Mouse (Mus musculus): ENCODE results near the gene Gins2.
A peak's percentile ranks its signal among the peaks of the same experiment; 100 is the strongest.

The Gins2 gene

DNA sequence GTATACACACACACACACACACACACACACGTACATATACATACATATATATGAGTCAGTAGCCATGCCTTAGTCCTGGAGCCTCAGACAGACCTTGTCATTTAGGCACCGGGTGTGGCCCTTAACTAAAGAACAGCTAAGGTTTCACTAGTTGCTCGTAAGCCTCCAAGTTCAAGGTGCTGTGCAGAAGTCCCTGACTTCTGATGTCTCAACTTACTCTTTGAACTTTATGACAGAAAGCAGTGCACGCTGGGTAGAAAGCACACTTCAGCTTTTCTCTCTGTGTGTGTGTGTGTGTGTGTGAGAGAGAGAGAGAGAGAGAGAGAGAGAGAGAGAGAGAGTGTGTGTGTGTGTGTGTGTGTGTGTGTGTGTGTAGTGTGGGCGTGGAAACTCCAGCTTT, 44.9 kb downstream of the Gins2 start:
- peak; percentile 69 for DNase-seq (ENCODE audit: low read depth)

DNA sequence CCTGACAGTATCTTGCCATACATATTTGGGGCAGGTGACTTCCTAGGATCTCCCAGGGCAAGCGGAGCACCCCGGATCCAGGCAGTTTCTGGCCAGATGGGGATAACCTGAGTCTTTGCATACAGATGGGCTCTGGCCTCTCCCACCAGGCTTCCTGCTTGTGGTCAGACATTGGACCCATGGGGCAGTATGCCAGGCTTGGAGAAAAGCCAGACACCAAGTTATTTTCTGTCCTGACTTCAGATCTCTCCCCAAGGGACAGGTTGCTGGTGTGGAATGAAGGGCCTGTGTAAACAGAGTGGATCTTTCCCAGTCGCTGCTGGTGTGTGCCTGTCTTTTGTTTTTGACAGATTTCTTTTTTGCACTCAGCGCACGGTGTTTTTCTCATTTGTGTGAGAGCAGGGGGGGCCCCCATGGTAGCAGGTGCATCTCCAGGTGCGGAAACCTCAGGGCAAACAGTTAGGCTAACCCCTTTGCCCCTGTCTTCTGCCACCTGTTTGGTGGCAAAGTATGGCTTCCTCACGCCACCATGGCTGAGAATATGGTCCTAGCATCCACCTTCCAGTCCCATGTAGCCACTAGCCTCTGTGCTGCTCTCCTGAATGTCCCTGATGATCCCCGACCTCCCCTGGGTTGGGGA, 45.6 kb downstream of the Gins2 start:
- DNase-seq (ENCODE audit: low read depth), result peak; percentile 57

- peak; percentile 22 for DNase-seq (ENCODE audit: low read depth)
Measured at GRCm38 (mm10) chr8:120542995-120543394, 46.1 kb downstream of the Gins2 start.

DNA sequence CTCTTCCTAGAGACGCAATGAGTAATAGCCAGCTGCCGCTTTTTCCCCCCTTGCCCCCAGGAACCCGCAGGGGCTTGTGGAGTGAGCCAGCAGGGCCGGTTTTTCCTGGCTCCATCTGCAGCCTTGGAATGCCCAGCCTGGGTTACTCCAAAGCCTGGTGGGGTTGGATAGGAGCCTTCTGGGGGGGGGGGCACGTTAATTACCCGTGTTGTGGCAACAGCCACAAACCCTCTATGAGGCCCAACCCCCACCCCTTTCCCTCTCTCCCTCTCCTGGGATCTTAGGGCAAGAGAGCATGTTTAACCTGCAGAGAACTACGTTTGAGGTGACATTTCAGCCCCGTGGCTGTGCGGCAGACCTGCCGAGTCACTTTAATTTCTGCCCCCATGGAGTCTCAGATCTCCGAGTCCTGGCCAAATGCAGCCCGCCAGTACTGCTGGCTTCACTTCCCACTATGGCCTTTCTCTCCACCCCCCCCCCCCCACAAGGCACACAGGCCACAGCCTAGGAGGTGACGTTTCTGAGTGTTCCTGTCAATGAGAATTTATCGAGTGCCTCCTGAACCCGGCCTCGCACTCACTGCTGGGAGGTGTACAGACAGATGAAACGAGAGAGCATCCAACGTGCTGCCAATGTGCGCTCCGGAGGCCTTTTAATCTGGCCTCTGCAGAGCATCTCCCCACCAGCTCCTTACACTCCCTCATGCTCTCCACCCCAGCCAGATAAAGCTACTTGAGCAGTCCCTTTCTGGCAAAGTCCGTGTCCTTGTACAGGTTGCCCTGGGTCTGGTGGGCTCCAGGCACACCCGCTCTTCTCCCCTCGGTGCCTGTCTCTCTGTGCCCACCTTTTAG, 49.1 kb downstream of the Gins2 start:
- peak; percentile 29 for DNase-seq (ENCODE audit: low read depth)

DNA sequence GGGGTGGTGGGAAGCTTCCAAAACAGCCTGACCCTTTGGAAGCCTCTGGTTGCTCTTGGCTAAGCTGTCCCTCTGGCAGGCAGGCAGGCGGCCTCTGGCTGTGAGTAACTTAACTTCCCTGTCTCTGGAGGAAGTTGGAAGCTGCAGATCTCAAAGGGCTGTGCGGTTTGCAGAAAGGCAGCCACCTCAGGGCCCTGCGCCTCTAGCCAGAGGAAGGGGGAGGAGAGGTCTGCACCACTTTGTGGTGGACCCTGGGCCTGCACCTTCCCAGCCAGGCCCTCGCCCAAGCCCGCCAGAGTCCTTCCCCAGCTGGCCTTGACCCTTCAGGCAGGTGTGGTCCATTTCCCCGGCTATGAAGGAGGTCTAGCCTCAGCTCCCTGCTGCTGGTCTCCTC, 49.7 kb downstream of the Gins2 start:
- DNase-seq (ENCODE audit: low read depth), result peak; percentile 47

GRCm38 (mm10) chr8:120538397-120539240, 50.5 kb downstream of the Gins2 start:
- peak; percentile 92 for DNase-seq (ENCODE audit: low read depth)

GRCm38 (mm10) chr8:120537818-120538396, 51.2 kb downstream of the Gins2 start:
- no peak for DNase-seq (ENCODE audit: low read depth)

DNA sequence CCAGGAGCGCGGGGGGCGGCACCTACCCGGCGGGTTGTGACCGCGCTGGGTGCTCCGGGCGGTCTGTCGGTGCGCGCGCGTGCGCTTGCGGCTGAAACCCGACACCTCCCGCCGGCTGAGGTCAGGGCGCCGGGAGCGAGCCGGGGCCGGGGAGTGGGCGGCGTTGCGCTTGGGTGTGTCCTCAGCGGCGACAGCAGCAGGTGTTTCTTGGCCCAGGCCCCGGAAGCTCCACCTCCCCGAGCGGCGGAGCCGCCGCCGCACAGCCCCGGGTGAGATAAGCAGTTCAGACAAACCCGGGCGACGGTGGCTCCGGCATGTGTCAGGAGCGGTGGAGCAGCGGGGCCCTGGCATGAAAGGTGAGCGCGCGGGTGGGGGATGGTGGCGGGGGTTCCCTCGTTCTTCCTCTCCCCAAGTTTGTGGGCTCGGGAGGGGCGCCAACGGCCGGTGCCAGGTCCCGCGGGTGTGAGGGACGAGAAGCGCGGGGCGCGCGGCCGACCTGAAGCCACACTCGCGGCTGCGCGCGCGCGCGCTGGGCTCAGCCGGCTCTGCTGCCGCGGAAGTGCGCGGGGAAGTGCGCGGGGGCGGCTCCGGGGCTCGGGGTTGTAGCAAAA, 51.8 kb downstream of the Gins2 start:
- peak; percentile 91 for DNase-seq (ENCODE audit: low read depth)

DNA sequence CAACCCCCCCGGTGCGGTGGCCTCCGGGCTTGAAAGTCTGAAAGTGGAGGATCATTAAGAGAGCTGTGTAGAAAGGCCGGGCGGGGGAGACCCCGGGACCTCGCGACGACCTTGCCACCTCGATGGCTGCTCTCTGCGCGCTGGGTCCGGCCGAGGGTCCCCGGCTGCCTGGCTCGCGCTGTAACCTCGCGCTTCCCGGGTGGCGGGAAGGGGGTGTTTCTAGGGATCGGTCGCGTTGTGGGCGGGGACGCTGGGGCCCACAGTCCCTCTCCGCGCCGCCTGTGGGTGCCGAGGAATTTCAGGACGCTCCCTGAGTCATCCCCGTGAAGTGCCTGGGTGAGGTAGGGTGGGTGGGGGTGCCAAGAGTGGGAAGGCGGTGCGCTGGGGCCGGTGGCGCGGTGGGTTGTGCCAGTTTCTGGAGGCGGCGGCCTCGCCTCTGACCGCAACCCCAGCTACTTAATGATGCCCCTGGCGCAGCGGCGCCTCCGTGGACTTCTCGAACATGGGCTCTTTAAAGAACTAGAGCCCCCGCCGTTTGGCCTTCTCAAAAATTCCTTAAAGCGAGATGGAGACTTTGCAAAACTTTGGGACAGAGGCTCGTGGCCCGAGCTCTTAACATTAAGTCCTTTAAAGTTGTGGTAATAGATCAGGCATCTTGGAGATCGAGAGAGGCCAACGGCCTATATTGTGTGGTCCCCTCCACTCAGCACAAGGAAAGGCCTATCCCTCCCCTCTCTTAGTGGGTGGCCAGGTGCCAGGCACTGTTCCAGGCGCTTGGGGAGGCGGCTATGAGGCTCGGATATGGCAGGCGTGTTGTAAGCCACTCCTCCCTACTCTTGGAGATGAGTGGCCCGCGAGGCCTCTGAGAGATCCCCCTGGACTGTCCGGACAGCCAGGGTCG, 52.5 kb downstream of the Gins2 start:
- DNase-seq (ENCODE audit: low read depth), result no peak

DNA sequence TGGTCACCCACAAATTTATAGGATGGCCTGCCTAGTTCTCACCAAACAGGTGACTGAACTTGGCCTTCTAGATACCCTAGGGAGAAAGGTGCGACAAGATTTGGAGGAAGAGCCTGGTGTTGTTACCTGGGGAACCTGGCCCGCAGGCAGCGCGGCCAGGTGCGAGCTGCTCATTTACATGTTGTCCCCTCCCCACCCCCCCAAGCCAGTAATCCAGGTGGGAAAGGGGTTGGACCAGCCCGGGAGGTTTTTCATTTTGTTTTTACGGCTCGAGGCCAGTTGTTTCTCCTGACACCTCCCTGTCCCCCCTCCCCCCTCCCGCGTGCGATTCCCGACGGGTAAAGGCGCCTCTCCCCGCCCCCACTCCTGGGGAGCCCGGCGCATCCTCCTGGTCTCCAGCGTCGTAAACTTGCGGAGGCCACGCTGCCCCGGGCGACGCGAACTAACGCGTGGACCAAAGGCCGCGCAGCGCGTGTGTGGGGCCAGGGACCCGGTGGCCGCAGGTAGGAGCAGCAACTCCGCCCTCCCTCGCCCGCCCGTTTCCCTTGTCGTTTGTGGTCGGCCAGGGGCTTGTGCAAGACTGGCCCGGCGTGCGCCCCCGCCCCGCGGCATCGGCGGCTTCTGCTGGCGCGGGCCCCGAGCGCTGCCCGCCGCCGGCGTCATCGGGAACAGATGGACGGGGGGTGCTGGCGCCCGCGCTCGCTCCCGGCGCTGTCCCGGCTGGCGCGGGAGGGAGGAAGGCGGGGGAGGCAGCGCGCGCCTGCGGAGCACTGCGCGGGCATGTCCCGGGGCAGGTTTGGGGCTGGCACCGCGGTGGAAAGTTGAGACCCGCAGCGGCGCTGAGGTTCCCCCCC, 53.4 kb downstream of the Gins2 start:
- peak; percentile 61 for DNase-seq (ENCODE audit: low read depth)

DNA sequence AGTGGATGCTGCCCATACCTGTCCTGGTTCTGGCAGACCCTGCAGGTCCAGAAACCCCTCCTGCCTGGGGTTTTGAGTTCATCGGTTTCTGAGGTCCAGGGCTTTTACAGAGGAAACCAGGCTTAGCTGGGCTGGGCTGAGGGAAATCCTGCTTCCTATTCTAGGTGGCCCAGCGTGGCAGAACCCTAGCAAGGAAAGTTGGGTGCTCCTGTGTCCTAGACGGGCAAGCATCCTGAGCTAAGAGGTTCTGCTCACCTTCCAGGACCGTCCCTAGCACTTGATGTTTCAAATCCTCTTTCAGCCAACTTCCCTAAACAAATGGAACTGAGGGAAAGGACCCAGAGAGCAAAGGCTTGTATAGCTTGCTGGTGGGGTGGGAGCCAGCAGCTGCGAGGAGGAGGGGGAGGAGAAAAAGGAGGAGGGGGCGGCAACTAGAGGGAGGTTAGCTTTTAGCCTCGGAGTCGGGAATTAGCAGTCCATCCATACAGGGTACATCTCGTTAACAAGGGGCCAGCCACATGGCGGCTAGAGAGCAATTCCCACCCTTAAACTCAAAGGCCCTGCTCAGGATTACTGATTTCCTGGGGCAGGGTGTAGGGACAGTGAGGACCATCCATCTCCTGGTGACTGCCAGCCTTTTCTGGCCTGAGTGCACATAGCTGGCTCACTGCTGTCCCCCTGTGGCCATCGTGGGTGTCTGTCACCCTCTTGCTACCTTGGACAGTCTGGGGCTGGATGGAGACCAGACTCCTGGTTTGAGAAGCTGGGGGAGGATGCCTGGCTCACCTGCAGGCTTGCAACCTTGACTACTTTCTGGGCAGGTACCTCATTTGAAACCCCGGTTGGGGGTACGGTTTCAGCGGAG, 54.4 kb downstream of the Gins2 start:
- DNase-seq (ENCODE audit: low read depth), result peak; percentile 85

- peak; percentile 27 for DNase-seq (ENCODE audit: low read depth)
Measured at GRCm38 (mm10) chr8:120534080-120534479, 55.0 kb downstream of the Gins2 start.

DNA sequence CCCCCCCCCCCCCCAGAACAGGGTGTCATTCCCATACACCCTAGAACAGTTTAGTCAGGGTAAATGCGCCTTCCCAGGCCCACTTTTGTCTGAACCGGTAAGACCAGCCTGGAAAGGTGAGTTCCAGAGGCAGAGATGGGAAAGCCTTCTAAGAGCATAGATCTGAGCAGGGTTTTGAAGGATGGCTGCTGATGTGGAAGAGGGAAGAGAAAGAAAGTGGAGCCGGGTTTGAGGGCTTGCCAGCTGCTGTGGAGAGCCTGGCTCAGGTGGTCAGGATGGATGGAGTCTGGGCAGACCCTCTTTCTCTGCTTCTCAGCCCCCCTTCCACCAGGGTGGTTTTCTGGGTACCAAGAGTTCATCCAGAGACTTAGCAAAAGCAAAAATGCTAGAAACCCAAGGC, 55.7 kb downstream of the Gins2 start:
- DNase-seq (ENCODE audit: low read depth), result no peak

DNA sequence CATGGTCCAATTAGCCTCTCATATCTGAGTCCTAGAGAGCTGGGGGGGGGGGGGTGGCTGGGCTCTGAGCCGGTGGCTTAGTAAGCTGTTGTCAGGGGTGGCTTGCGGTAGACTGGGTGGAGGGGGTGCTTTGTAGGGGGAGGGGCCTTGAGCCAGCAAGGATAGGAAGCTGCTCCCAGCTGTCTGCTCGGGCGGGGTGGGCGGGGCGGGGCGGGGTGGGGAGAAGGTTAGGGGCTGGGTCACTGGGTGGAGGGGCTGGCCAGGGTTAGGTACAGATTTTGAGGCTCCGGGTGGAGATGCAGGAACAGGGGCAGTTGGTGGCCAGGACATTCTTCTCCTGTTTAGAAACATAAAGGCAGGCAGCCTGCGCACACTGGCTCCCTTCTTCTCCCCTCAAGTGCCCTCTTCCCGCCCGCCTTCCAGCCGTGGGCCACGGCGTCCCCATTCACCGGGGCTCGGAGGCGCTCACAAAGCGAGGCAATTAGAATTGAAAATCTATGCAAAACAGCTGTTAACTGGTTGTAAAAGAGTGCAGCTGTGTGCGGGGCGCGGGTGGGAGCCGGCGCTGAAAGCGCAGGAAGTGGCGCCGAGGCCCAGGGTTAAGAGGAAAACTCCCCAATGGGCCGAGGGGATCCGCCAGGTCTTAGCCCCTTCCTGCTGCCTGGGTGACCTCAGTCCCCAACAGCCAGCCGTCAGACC, 56.4 kb downstream of the Gins2 start:
- DNase-seq (ENCODE audit: low read depth), result peak; percentile 43

DNA sequence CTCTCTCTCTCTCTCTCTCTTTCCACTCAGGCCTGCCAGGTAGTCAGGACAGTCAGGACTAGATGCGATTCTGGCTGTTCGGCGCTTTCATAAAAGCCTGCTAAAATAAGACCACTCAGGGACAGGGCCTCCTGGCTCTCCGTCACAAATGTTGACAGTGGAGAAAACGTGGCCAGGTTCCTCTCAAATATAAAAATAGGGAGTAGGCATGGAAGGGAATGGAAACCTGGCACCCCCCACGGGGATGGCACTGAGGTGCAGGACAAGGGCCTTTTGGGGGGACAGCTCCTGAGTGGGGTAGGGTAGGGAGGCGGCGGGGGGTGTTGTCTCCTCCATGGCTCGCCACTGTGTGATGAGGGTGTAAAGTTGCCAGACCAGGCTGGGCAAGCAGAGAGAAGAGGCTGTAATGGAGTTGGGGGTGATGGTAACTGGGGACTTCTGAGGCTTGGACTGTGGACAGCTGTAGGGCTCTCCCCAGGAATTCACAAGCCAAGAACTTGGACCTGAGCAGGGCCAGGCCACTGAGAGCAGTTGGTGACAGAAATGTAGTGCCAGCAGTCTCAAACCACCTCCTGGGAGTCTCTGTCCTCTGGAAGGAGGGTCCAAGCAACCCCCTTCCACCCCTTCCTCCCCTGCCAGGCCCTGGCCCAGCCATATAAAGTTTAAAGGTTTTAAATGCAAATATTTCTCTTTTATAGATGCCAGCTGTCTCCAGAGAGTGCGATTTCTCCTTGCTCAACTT, 57.2 kb downstream of the Gins2 start:
- no peak for DNase-seq (ENCODE audit: low read depth)

DNA sequence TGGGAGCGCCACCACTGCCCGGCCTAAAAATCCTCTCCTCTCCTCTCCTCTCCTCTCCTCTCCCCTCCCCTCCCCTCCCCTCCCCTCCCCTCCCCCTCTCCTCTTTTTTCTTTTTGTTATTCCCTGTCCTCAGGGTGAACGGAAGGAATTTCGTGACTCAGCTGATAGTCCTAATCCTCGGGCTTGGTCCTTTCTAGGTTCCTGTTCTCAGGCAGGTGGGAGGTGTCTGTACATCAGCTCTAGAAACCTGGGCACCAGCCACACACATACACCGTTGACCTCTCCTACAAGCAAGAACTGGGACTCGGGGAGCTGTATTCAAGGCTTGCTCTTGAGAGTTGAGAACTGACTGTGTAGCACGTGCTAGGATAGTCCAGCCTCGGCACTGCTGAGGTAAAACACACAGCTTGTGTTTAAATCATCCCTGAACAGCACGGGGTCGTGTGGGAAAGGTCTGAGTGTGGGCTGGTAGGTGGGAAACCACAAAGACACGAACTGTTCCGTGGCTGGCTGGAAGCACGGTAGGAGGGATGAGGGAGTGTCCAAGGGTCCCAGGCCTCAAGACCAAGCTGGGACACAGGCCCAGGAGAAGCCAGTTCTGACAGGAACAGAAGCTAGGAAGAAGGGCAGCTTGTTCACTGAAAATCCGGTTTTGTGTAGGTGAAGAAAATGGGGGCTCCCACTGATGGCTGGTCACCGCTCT, 58.0 kb downstream of the Gins2 start:
- DNase-seq (ENCODE audit: low read depth), result no peak

- no peak for DNase-seq (ENCODE audit: low read depth)
Measured at GRCm38 (mm10) chr8:120529226-120529625, 59.9 kb downstream of the Gins2 start.
